Mouse (Mus musculus): ENCODE results near the gene 9230112D13Rik.

DNA sequence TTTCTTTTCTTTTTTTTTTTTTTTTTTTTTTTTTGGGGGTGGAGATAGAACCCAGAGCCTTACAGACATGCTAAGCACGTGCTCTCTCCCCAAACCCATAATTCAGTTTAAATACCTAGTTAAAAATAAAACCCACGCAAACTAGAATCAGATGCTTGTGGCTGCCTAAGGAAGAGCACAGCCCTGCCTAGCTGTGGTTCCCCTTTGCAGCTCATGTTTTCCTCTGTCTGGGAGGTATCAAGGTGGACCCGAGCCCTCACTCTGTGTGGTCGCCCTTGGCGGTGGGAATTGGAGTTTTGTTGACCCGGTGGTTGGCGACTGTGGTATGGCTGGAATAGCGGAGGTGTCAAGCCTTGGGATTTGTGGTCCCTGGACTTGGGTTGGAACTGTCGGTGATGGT, 36.3 kb upstream of the 9230112D13Rik start:
- TF ChIP-seq CTCF (IDR thresholded peaks at IDR 0.05; ENCODE audit: low read depth) (no peak), EP300 (IDR thresholded peaks at IDR 0.05; ENCODE audit: low read depth) (no peak)
